Mouse (Mus musculus) ovary, adult 2 months (tissue): ENCODE measurements around the gene Vmn1r58. TPM values are rescaled to one million over a fixed set of nuclear protein-coding genes. Genes with fewer than 3 reads are reported as not detected.

ENCODE experiments used
- polyA plus RNA-seq: library from polyadenylated mRNA; depleted of rRNA; stranded (reverse); fragments of >200 nt; gene quantifications from 2 replicates; pipeline ENCODE4 v1.2.3, GENCODE M21; 2012; rRNA removed

Vmn1r58 gene
- not detected in 2 replicates for polyA plus RNA-seq

GRCm38 (mm10) chr7:5413296-5413695, at the start of gene Vmn1r58:
Gene Vmn1r58, minus strand, starts transcription at chr7:5413396.

GRCm38 (mm10) chr7:5456674-5457073, 43.5 kb upstream of the Vmn1r58 start, which contains the start of gene Vmn1r59:
Gene Vmn1r59, minus strand, starts transcription at chr7:5456774.

Other genes with a start within 250 kb of the Vmn1r58 start
- gene Vmn1r56, start 216.6 kb downstream of the Vmn1r58 start, polyA plus RNA-seq = not detected in 2 replicates
- not detected in 2 replicates for gene Vmn1r57, start 194.9 kb downstream of the Vmn1r58 start, polyA plus RNA-seq
- gene Gm5065, start 62.9 kb downstream of the Vmn1r58 start, polyA plus RNA-seq = 0.24 TPM in 1 of 2 replicates, not detected in the other
- gene Nlrp2, start 62.4 kb downstream of the Vmn1r58 start, polyA plus RNA-seq = 0.35 and 0.81 TPM in 2 replicates
- gene Vmn1r59, start 43.4 kb upstream of the Vmn1r58 start, polyA plus RNA-seq = not detected in 2 replicates
- gene Vmn2r28, start 80.6 kb upstream of the Vmn1r58 start, polyA plus RNA-seq = not detected in 2 replicates
- gene Vmn1r60, start 133.9 kb upstream of the Vmn1r58 start, polyA plus RNA-seq = not detected in 2 replicates
- gene Vmn1r61, start 199.9 kb upstream of the Vmn1r58 start, polyA plus RNA-seq = not detected in 2 replicates